Mouse (Mus musculus) left cerebral cortex, adult 18-20 months (tissue): ENCODE data around the gene 1700023F06Rik. TPM values are rescaled to one million over a fixed set of nuclear protein-coding genes. Genes with fewer than 3 reads are reported as not detected.

Experiments used
- DNase-seq, 2 experiments: peaks; one replicate each; pipeline ENCODE4 v3.0.0; 2021 to 2022; ENCODE audit warnings: low spot score in 2 of 2, mixed read lengths in 1 of 2
- total RNA-seq, 2 experiments: library from RNA; stranded (reverse); gene quantifications; 2 replicates each; pipeline ENCODE4 v1.2.3; 2021

Gene 1700023F06Rik
- total RNA-seq, 2 experiments from 2014 or later = 1.8 to 2.0 TPM

DNA sequence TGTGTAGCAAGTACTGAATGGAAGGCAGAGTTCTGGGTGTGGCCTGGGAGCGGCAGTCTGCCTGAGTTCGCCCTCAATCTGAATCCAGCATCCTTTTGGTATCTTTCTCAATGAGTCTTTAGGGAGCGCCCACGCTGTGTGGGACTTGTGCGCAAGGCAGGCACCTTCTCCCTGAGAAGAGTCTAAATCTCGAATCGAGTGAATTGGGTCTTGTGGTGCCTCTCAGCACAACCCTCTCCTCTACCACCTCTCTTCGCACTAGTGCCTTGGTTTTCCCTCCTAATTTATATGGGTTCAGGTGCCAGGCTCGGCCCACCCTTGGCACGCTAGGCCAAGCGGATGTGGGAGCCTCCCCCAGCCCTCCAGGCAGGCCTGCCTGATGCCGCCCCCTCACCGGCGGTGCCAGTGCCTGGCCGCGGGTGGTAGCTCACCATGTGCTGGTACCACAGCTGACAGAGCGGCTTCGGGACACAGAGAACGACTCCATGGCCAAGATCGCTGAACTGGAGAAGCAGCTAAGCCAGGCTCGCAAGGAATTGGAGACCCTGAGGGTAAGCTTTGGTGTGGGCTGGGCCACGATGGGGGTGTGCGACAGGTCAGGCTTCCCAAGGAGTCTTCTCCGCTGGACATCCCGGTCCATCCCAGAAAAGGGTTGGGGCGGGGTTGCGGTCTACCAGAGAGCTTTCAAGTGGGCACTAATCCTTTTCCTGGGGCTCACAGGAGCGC lies 16.0 kb downstream of the 1700023F06Rik start:
- DNase-seq = peak; percentile 76 to 86

DNA sequence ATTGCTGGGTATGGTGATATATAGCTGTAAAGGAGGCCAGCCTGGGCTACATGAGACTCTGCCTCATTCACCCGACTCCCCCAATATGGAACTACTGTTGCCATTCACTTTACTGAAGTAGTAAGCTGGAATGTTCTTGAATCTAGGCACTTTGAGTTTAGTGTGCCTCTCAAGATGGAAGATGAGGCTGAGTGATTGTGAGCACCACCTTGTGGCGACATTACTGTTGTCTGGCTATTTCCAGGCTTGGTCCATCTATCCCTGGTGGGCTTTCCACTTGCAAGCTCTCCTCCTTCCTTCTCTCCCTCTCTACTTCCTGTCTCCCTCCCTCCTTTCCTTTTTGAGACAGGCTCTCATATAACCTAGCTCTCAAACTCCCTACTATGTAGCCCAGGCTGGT lies 23.5 kb downstream of the 1700023F06Rik start:
- peak in 1 of 2 experiments; percentile 55 for DNase-seq

DNA sequence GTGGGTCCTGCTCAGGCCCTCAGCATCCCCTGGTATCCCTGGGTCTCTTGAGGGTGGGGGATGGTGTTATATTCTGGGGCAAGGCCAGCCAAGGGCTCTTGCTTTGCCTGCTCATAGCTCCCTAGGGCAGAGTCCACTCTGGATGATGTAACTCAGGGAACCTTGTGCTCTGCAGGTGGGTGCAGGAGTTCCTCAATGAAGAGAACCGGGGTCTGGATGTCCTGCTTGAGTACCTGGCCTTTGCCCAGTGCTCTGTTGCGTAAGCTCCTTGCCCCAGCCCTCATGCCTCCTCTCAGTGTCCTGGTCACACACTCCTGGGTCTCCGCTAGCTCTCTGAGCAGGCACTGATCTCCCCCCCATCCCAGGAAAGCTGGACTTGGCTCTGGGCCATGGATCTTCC lies 26.4 kb downstream of the 1700023F06Rik start:
- no peak for DNase-seq

DNA sequence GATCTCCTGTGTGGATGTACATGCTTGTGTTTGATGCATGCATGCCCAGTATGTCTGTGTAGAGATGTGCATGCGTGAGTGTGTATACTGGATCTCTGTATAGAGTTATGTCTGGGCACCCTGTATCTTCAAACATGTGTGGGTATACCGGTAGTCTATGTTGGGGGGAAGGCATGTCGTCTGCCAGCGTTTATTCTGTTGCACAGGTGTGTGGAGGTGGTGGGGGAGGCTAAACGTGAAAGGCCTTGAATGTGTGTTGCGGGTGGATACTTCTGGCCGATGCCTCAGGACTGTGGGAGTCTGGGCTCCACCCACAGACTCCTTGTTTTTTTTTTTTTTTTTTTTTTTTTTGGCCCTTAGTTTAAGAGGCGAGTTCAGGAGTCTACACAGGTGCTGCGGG lies 27.0 kb downstream of the 1700023F06Rik start:
- DNase-seq = peak in 1 of 2 experiments; percentile 42

DNA sequence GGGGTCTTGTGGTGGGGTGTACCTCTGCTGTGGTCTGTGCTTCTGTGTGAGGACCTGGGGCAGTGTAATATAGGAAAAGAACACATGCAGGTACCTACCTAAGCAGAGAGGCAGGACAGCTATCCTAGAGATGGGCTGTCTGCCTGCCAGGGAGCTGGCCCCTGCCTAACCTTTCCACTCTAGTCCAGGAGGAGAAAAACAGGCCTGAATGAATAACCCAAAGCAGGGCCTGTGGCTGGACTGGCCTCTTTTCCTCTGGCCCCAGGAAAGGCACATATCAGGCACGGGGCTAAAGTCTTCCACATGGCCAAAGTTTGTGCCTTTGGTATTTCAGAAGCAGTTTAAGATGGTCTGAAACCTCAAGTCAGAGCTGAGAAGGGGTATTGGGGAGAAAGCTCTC lies 27.9 kb downstream of the 1700023F06Rik start:
- DNase-seq = no peak

DNA sequence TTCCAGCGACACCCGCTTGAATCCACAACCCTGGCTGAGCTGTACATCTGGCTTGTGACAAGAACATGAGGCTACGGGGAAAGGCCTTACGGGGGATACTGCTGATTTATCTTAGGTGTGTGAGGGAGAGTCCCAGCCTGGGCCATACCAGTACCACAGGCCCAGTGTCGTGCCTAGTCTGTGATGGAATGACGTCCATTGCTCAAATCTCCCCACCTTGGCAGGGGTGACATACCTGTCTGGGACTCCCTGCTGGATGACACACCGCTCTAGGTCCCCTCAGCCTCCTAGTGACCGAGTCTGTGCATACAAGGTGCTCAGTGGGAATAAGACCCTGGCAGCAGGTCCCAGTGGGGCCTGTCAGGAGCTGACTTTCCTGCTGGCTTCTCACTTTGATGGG lies 29.6 kb downstream of the 1700023F06Rik start:
- no peak for DNase-seq

DNA sequence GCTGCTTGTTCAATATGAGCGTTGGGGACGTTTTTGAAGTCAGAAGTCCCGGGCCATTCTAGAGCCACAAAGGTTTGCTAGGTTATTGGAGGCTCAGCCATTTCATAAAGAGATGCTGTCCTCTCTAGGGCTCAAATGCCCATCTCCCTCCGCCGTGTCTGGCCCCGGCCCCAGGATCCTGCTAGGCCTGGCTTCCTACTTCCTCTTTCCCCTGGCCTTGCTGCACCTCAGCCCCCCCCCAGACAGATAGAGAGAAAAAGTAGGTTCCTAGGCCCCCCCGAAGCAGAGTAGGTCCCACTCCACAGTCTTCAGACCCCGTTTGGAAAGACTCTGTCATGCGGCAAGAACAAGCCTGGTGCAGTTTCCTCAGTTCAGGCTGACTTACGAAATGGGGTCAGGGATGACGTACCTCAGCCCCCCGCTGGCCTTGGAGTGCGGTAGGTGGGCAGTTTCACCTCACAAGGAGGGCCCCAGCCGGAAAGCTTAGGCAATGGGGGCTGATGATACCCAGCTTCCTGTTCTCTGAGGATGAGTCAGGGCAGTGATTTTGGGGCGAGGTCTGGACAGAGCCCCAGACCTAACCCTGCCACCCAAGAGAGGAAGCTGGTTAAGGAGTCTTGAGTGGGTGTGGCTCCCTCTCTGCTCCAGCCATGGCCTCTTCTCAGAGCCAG lies 30.4 kb downstream of the 1700023F06Rik start:
- no peak for DNase-seq

DNA sequence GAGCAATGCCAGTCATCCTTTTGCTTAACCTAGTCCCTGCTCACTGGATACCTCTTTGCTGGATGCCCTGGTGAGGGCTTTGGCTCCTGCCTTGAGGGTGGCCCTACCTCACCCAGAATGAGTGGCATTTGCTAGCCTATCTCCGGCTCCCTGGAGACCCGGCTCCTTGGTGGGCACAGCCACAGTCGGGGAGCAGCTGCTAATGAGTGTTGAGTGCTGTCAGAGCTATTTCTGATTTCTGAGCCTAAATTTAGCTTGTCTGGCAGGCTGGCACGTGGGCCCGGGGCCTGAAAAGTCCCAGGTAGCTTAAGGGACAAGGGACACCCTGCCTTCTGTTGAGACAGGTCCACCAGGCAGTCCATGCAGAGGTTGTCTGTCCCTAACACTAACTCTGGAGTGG lies 31.1 kb downstream of the 1700023F06Rik start:
- DNase-seq = no peak

DNA sequence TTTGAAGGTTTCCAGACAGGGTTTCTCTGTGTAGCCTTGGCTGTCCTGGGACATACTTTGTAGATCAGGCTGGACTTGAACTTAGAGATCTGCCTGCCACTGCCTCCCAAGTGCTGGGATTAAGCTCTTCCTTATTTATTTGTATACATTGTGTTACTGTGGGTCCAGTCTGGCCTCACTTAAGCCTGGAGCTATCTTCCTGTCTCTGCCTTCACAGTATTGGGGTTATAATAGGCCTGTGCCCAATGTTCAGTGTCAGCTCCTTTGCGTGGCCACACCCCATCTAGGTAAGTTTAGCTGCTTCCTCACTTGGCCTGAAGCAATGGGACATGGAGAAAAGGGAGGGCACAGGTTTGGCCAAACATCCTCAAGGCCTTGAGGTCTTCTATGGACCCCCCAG lies 31.8 kb downstream of the 1700023F06Rik start:
- no peak for DNase-seq

DNA sequence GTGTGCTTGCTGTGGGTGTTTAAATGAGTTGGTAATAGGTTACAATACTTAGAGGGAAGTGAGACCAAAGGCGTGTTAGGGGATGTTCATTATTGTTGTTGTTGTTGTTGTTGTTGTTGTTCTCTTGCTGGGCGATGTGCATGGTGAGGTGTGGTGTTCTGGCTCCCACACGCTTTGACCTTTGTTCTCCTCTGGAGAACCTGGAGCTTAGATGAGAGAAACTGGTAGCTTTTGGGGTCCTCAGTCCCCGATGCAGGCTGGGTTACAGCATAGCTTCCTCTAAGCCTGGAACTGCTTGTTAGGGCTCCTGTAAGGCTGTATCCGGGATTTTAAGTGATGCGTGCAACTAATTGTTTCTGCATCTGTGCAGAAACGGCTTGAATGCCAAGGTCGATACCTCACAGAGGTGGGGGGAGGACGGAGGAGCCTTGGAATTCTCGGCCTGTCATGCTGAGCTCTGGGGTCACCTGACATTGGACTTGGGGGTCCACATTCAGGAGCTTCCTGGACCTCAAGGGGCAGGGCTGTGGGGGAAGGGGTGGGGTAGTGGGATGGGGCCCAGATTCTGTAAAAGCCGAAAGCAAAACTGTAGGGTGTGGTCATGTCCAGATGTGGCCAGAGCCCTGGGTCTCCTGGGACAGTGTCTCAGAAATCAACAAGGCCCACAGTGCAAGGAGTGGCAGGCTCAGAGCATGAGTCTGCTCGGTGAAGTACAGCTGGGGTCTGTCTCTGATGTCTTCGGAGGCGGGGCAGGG lies 32.5 kb downstream of the 1700023F06Rik start:
- no peak for DNase-seq

DNA sequence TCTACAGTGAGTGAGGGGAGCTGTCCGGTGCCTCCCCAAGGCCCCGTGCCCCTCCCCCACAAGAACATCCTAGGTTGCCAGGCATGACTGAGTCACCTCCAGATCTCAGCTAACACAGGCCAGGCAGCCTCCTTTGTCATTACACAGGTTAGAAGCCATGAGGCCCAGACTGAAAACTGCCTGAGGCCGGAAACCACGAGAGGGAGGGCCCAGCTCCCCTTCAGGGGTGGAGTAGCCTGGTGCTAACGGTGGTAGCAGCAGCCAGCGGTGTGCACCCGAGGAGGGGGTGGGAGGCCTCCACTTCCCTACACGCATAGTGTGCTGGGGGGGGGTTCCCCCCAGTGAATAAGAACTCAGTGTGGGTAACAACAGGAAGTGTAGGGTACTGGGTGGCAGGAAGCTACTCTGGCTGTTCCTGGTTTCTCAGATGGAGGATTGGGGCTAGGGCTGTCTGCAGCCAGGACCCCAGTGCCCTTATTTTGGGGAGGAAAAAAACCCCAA lies 33.4 kb downstream of the 1700023F06Rik start:
- no peak for DNase-seq

DNA sequence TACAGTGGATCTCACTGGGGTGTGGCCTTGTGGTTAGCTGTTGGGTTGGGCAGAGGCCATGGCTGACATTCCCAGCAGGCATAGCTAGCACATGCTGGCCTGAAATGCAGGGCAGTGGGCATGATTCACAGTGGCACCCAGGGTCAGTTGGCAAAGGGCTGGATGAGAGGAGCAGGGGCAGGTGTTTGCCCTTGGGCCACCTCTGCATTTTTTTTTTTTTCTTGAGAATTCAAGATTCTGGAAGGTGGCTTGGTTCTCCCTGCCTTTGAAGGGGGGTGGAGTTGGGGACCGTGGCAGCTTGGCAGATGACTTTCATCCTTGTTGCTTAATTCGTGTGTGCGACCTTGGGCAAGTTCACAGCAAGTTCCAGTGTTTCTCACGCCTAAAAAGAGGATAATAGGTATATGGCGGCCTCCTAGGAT lies 33.9 kb downstream of the 1700023F06Rik start:
- DNase-seq = no peak

DNA sequence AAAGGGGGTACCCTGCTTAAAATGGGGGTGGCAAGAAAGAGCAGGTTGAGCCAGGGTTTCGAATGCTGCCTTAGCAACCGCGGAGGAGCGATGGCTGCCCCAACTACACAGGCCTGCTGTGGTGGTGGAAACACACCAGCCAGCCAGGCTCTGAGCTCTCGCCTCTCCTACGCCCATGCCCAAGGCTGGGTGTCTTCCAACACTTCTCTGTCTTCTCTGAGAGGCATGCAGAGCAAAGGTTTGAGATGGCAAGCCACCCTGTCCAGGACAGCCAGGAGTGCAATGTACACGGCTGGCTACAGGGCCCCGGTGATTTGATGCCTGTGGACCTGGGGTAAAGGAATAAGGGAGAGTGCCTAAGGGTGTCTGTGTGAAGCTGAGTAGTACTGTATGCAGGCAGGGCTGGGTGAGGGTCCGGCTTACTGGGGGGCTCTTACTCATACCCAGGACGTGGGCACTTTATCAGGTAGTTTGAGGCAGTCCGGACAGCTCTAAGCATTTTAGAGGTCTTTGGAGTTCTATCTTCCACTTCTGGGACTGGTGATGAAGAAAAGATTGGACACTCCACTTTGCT lies 34.5 kb downstream of the 1700023F06Rik start:
- DNase-seq = peak; percentile 58 to 69

DNA sequence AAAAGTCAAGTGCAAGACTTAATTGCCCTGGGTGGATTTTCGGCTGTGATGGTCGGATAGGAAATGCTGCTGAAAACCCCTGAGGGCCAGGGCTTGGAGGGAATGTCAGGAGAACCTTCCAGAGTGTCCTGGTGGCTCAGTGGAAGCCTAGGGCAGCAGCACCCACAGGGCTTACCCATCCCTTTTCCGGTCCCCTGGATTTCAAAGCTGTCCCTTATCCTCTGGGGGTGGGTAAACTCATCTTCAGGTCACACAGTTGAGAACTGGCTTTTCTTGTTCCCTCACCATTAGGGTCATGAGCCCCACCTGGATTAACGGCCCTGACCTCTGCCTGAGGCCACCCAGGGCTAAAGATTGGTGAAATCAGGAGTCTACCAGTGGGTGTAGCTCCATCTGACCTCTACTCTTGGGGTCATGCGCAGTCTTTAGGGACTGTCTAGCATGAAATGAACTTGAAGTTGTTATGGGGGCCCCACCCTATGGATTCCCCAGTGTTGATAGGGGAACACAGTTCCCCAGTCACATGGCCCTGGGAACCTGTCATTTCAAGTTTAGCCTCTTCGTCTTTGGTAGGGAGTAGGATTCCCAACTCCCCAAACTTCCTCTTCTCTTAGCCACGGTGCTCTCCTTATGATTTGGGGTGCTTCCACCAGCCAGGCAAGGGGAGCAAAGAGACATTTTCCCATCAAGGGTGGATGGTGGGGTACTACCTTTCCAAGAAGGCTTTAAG lies 35.2 kb downstream of the 1700023F06Rik start:
- DNase-seq = no peak

DNA sequence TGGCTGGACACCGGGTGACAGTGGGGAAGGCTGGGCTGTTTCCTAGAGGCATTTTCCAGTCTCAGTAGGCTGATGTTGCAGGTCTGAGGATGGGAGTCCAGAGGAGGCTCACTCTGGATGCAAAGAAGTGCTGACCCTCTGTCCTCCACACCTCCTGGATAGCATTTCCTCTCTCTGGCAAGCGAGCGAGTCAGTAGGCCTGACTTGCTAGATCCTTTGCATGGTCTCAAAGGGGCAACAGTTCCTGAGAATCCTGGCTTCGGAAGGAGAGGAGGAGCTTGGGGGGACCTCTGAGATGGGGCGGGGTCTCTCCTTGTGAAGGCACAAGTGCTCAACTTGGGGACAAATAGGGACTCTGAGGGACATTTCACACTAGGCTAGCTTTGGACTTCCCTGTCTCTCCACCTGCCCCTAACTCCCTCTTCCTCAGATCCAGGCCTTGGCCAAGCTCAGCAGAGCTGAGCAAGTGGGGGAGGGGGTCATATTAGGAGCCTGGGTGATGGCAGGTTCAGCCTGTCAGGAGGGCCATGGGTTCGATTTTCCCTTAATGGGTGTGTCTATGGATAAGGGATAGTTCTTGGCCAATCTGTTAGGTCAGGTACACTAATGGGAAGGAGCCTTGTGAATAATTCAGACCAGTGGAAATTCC lies 35.8 kb downstream of the 1700023F06Rik start:
- no peak for DNase-seq

DNA sequence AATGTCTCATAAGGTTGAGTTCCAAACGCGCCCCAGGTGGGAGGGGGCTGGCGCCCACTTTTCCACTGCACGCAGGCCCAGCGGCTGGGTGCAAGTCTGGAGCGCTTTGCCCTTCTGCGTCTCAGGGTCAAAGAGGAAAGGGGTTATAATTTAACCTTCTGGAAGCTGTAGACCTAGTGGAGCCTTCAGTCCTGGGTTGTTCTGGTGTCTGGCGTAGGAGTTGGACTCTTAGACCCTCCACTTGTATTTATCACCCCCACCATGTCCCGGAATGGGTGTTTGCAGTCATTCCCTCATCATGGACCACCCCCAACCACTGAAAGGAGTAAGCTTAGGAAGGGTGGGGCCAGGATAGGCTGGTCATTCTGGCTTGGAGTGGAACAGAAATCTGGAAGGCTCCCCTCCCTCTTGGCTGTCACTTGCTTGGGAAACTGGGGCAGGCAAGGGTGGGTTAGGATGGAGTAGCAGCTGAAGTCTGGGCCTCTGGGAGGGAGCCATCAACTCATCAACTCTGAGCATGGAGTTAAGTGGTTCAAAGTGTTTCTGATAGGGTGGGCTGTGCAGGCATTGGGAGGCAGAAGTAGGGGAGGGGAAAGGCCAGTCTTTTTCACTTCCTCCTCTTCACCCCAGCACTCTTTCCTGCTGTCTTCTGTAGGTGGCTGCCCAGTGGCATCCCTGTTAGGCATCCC lies 36.5 kb downstream of the 1700023F06Rik start:
- DNase-seq = no peak

DNA sequence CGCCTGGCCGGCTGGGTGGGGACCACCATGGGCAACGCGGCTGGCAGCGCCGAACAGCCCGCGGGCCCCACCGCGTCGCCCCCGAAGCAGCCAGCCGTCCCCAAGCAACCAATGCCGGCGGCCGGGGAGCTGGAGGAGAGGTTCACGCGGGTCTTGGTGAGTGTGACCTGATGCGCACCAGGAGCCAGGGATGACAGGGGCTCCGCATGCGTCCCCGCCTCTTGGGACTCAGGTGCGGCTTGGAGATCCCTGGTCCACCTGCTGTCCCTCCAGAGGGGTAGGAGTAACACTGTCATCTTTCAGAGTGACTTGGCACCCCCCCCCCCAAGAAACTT lies 37.1 kb downstream of the 1700023F06Rik start:
- no peak for DNase-seq

DNA sequence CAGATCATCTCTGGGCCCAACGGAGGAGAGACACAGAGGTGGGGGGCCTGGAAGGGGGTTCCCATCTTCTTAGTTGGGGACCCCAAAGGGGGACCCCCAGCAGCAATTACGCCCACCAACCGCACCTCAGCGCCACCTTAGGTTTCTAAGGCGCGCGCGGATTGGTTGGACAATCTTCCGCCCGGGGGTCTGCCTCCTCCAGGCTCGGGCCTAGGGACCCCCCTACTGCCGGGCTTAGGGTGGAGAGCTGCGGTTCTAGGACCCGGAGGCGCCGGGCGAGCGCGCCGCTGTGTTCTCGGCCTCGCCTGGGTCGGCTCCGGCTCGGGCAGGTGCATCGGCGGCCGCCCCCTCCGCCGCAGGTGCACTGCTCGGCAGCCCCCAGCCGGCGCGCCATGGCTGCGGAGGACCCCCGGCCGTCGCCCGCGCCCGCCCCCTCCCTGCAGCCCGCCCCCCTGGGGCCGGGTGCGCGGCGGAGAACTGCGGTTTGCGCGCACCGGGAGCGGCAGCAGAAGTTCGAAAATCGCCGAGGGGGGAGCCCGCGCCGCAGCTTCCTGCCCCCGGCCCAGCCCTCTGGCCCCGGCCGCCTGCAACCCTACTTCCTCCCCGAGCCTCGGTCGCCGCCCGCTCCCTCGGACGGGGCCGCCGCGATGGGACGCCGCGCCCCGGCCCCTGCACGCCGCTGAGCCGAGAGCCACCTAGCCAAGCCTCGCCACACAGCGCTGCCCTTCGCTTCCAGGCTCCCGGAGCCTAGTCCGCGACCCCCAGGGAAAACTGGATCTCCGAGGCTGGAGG lies 37.7 kb downstream of the 1700023F06Rik start, which contains the start of gene Fmnl1:
Gene Fmnl1 (plus strand): TSS at position 614 of the 792 bp plus-strand sequence.
- DNase-seq = peak in 1 of 2 experiments; percentile 42

DNA sequence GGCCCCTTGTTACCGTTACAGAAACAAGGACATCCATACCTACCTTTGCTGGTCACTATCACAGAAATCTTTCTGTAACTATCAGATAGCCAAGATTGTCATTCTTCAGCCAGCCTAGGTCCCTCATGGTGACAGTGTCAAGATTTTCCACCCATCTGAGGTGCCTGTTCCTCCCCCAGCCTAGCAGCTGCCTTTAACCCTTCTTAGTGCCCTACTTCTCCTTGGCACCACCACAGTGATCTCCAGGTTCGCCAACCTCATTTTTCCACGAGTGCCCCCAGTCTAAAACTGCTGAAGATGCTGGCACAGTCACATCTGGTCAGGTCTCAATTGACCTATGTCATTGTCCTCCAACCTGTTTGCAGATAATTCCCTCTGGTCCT lies 38.3 kb downstream of the 1700023F06Rik start:
- no peak for DNase-seq
